Mouse (Mus musculus) mouse embryonic stem cell (cell line): ENCODE results near the gene Gm5108.

ENCODE experiments used
- in situ Hi-C, 2 experiments: fragments of 300-500 bp; cut with MboI; formaldehyde crosslinking; loops; 1 replicate in 1 of 2; 3 replicates in 1 of 2; pipeline ENCODE4 v1.14.3; 2019 to 2020; ENCODE audit warnings: low sequenced_read_pairs in 2 of 2, low pct_unique_long_range_greater_than_20kb in 1 of 2, mixed read lengths in 1 of 2; ENCODE audit not compliant: unreplicated experiment in 1 of 2

The Gm5108 gene

GRCm38 (mm10) chr5:67941369-67941768 lies at the start of gene Gm5108:
Gm5108 (plus strand) TSS chr5:67941669.
- in situ Hi-C loops = no loop called here

DNA sequence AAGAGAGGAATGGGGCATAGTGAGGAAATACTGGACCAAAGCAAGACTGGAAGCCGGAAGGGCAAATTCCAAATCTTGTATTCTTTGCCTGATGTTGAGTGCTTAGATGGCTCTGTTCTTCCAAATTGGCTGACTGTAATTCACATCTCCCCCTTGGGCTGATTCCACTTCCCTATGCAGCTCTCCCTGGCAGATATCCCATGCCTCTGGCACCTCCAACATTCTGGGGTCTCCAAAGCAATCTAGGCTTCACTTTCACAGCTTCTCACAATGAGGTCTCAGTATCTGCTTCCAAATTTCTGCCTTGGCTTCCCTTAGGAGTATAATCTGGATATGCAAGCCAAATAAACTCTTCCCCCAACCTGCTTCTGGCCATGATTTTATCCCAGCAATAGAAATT lies 42.5 kb upstream of the Gm5108 start:
- in situ Hi-C loops = no loop called here

DNA sequence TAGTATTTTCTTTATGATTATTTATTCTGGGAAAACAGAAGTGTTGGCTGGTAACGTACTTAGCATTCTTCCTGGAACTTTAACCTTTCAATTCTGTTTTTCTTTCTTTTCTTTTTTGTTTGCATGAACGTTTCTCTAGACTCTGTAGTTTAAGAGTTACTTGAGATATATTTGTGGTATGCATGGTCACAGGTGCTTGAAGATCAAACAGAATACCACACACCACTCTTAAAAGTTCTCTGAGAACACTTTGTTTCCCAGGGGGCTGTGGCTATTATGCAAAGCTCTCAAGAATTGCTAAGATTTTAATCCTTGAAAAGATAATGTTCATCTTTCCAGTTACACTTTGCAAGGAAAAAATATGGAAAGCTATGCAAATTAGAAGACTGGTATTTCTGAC lies 36.9 kb upstream of the Gm5108 start:
- in situ Hi-C loops = no loop called here

- in situ Hi-C loops = no loop called here
Measured at GRCm38 (mm10) chr5:67930584-67930983, 10.9 kb upstream of the Gm5108 start.

DNA sequence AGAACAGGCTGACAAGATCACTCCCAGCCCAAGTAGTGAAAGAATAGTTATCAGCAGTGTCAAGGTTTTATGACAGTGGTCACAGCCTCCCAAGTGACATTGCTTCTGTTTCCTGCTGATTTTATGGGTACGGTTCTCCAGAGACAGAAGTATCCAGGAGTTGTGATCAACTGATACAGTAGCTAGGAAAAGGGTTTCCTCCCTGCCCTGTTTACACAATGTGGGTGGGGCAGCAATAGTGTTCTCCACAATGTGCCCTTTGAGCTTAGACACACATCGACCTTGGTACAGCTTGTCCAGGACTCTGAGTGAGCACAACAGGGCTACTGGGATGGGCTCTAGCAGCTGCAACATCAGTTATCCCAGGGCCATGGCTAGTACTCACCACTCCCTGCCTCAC lies 9.8 kb upstream of the Gm5108 start:
- in situ Hi-C loops = no loop called here

GRCm38 (mm10) chr5:67943199-67943598 lies 1.7 kb downstream of the Gm5108 start:
- in situ Hi-C loops = no loop called here

DNA sequence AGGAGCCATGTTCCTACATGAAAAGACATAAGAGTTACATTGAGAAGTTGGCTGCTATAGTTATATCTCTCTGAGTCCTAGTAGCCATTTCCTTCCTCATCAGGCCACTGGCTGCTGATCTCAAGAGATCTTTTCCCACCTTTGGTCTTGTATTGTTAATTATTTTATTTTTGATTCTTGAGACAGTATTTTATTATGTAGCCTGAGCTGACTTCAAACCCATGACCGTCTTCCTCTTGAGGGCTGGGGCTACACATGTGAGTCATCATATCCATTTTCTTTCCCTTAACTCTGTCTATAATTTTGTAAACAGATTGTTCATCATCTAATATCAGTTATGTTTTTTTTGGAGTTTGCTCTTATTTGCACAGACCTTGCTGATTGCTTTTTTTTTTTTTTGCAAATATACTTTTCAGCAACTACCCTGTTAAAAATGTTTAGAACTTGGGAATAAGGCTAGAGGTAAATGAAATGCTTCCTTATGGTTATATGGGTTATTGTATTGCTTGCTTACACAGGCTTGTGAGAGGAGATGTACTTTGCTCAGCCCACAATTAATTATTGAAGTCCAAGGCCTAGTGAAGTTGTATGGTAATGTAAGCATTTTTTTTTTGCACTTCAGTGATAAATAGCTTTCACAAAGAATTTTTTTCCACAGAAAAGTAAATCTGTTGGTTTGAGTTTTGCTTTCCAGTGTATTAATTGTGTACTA lies 2.8 kb downstream of the Gm5108 start:
- in situ Hi-C loops = no loop called here

DNA sequence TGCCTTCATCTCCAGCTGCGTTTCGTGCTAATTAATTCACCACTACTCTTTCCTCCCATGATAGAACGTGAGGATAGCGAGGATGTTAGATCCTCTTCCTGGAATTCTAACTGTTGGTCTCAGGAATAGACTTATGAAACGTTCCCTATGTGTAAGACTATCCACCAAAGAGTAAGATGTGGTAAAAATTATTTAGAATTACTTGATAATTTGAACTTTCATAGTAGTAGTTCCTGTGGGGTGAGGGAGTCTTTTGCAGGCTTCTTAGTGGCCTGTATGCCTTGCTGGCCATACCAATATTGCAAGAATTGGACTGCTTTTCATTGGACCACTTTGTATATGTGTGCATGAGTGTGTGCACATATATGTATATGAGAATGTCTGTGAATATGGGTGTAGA lies 4.9 kb downstream of the Gm5108 start, which contains the start of gene Gm21905:
Gene Gm21905 (minus strand): TSS at position 101 of the 400 bp plus-strand sequence.
- in situ Hi-C loops = no loop called here

DNA sequence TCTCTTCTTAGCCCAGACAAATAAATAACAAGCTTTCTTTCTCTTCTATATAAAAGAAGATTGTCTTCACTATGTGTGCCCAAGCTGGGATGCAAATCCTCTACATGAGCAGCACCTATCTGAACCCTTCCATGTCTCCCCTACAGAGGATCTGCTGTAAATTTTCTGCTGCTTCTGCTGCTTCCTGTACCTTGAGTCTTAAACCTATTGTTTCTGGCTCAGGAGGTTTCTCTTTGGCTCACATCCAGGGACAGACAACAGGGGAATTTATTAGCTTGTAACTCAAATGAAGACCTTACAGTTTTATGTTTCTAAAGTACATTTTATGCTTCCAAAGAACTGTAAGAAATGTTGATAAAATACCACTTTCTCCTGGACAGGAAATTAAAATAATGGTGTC lies 5.5 kb downstream of the Gm5108 start:
- in situ Hi-C loops = no loop called here

DNA sequence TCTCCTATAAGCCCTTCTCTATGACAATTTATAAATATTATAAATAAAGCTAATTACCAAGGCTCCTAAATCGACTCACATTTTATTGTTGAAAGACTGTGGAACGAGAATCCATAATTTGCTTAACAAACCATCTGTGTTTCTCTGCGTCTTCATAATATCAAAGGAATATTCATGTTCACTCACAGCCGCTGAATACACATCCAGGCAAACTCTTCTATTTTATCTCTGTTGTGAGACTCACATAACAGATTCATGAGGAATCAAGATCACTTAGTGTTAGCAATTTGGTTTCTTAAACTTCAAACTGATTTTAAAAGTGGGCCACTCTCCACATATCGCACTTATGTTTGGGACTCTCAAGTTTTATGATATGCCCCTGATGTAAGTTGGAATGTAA lies 6.6 kb downstream of the Gm5108 start:
- in situ Hi-C loops = no loop called here

GRCm38 (mm10) chr5:67954097-67954496 lies 12.6 kb downstream of the Gm5108 start:
- in situ Hi-C loops = no loop called here

GRCm38 (mm10) chr5:67955486-67955885 lies 14.0 kb downstream of the Gm5108 start:
- in situ Hi-C loops = no loop called here

GRCm38 (mm10) chr5:67961708-67962629 lies 20.5 kb downstream of the Gm5108 start:
- in situ Hi-C loops = no loop called here

GRCm38 (mm10) chr5:67969536-67969935 lies 28.1 kb downstream of the Gm5108 start:
- in situ Hi-C loops = no loop called here

- in situ Hi-C loops = no loop called here
Measured at GRCm38 (mm10) chr5:67981946-67982526, 40.6 kb downstream of the Gm5108 start.

DNA sequence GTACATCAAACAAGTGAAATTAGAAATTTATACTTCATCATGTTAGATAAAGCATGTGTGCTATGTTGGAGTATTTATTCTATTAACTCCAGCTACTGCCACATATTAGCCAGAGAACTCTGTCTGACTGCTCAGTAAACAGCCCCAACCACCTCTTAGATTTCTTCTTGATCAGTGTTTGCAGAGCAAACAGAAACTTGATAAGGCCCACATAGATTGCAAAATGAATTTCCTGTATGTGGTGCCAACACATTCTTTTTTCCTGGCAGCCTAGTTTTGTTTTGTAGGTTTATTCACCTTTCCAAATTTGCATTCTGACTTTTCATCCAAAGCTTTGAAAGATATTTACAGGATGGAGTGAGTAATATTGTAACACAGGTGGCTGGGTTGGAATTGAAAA lies 49.0 kb downstream of the Gm5108 start:
- in situ Hi-C loops = no loop called here

- in situ Hi-C loops = loop anchor here (25.0 kb wide), 2 partner anchors 240 to 465 kb away; no protein-coding TSS in a partner anchor
Measured at GRCm38 (mm10) chr5:68002611-68003010, 61.1 kb downstream of the Gm5108 start.

DNA sequence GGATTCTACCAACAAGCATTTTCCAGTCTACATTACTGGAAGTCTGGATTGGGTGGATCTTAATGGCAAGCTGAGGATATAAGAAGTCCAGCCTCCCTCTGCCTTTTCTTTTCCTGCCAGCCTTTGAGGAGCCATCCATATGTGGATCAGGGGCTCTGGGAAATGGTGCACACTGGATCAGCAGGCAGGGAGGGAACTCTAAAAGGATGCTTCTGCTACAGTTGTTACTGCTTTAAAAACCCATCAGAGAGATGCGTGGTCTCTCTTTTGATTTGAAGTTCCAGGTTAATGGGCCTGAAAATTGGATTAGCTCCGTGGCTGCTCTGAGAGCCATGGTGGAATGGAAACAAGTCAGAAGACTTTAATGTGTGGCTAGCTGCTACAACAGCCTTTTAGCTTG lies 62.4 kb downstream of the Gm5108 start:
- in situ Hi-C loops = loop anchor here (25.0 kb wide), 2 partner anchors 242 to 467 kb away; no protein-coding TSS in a partner anchor

DNA sequence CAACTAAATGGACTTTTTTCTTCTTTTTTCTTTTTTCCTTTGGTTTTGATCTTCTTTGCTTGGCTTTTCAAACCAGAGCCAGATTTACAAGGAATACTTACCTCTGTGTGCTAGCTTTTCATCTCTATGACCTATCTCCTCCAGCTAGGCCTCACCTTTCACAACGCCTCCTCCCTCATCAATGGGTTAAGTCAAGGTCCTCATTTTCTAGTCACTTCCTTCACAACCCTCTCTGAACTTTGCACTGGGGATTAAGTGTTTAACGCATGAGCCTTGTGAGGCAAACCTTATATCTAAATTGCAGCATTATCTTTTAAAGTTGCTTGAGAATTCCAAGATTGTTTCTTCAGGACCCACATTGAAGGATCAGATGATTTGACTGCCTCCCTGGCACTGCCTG lies 63.0 kb downstream of the Gm5108 start:
- in situ Hi-C loops = loop anchor here (25.0 kb wide), 2 partner anchors 242 to 467 kb away; no protein-coding TSS in a partner anchor
